Mouse (Mus musculus): ENCODE measurements around the gene Smarcd1. TPM values are rescaled to one million over a fixed set of nuclear protein-coding genes. Genes with fewer than 3 reads are reported as not detected.
"Not testable (repeated sequence)": the region's sequence is repeated elsewhere in the genome, so short reads cannot be mapped to it uniquely, and the experiment has no call there.

Gene Smarcd1
- polyA plus RNA-seq, 1 experiment from 2014 or later: 117 TPM

DNA sequence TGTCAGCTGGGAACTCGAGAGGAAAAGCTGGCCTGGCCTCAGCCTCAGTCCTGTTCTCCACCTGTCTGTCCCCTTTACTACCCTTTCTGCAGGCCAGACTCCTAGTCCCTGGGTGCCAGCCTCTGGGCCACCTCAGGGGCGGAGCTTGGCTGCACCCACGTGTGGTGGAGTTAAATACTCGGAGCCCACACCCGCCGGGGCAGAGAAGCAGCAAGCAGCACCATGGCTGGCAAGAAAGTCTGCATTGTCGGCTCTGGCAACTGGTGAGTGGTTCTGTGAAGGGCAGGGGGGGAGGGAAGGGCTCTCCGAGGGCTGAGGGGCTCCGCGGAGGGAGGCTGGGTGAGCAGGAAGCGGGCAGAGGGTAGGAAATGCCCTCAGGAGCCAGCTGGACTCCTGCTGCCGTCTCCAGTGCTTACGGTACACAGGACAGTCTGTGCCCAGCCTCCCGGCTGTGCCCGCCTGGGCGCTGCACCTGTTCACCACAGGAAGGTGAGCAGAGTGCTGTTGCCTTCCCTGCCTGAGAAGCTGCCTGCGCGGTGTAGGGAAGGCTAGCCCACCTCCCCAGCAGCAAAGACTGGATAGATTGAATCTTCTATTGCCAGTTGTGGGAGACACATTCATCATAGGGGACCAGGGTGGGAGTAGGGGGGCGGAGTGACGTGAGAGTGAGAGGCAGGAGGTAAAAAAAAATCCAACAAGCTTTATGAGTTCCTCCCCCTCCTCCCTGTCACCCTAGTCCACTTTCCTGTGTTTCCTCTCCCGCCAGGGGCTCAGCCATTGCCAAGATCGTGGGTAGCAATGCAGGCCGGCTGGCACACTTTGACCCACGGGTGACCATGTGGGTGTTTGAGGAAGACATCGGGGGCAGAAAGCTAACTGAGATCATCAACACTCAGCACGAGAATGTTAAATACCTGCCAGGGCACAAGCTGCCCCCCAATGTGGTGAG is 15.7 kb downstream of the Smarcd1 start, which contains the start of gene Gpd1:
TSS of gene Gpd1 (plus strand) at position 130 of the 949 bp plus-strand sequence.
- no peaks in the 10 kb centered on the region for H3K27me3 ChIP-seq
- no peak within 1 kb of the TSS for H3K9ac ChIP-seq
- peak within 1 kb of the TSS; percentile 78 for H3K27ac ChIP-seq (replicated peaks)
- peaks cover 55% of the 10 kb centered on the region for H3K36me3 ChIP-seq
- H3K9me3 ChIP-seq: no peaks in the 10 kb centered on the region
- H3K4me2 ChIP-seq: no peak within 1 kb of the TSS
- H3K4me3 ChIP-seq: no peak within 1 kb of the TSS
- peaks cover 43% of the 10 kb centered on the region for H3K4me1 ChIP-seq (replicated peaks)
- WGBS: 65% methylated on average over 26 of the region's 26 CpGs
- ATAC-seq (ENCODE audit: low read depth): no peak

DNA sequence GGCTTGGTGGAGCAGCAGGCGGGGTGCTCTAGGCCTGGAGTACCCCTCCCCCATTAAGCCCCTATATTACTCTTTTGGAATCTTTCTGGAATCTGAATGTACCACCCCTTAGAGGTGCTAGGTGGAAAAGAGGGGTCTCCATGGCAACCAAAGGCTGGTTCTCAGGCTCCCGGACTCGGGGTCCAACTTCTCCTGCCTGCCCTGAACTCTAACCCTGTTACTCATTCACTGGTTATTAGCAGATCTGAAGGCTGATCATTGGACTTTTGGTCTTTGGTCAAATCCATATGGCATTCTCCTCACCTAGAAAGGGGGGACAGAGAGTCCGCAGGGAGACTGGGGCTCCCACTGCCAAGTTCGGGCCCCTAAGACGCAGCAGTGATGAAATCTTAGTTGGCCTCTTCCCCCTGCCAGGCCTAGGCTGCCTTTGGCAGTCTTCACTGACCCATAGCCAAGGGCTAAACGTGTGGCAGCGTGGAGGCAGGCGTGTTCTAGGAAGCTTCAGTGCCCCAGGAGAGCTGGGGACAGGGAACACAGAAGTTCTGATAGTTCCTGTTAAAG is 16.6 kb downstream of the Smarcd1 start:
- peaks cover 55% of the 10 kb centered on the region for H3K36me3 ChIP-seq
- no peak for ATAC-seq (ENCODE audit: low read depth)

DNA sequence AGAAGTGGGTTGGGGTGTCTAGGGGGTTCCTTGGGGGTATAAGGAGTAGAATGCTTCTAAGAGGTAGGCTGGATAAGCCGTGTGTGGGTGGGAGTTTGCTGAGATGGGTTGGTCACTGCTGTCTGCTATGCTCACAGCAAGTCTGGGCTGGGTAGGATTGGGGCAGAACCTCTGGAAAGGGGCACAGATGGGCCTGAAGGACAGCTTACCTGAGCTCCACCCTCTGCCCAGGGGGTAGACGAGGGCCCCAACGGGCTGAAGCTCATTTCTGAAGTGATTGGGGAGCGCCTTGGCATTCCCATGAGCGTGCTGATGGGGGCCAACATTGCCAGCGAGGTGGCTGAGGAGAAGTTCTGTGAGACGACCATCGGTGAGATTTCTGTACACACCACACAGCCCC is 17.9 kb downstream of the Smarcd1 start:
- 85% methylated on average over 8 of the region's 8 CpGs for WGBS
- no peak overlapping the region for H3K4me3 ChIP-seq
- H3K27me3 ChIP-seq: no peaks in the 10 kb centered on the region
- no peak overlapping the region for H3K9ac ChIP-seq
- H3K36me3 ChIP-seq: peaks cover 47% of the 10 kb centered on the region
- H3K4me2 ChIP-seq: no peak overlapping the region
- no peak for ATAC-seq (ENCODE audit: low read depth)
- H3K27ac ChIP-seq (replicated peaks): no peak overlapping the region
- H3K9me3 ChIP-seq: no peaks in the 10 kb centered on the region
- H3K4me1 ChIP-seq (replicated peaks): peaks cover 54% of the 10 kb centered on the region

More for the DNA sequence above, 16.6 kb downstream of the Smarcd1 start:
- H3K9me3 ChIP-seq: no peaks in the 10 kb centered on the region
- H3K27me3 ChIP-seq: no peaks in the 10 kb centered on the region
- H3K4me1 ChIP-seq (replicated peaks): peaks cover 42% of the 10 kb centered on the region
- 86% methylated on average over 9 of the region's 9 CpGs for WGBS
- no peak overlapping the region for H3K4me2 ChIP-seq
- no peak overlapping the region for H3K27ac ChIP-seq (replicated peaks)
- H3K9ac ChIP-seq: no peak overlapping the region
- no peak overlapping the region for H3K4me3 ChIP-seq

DNA sequence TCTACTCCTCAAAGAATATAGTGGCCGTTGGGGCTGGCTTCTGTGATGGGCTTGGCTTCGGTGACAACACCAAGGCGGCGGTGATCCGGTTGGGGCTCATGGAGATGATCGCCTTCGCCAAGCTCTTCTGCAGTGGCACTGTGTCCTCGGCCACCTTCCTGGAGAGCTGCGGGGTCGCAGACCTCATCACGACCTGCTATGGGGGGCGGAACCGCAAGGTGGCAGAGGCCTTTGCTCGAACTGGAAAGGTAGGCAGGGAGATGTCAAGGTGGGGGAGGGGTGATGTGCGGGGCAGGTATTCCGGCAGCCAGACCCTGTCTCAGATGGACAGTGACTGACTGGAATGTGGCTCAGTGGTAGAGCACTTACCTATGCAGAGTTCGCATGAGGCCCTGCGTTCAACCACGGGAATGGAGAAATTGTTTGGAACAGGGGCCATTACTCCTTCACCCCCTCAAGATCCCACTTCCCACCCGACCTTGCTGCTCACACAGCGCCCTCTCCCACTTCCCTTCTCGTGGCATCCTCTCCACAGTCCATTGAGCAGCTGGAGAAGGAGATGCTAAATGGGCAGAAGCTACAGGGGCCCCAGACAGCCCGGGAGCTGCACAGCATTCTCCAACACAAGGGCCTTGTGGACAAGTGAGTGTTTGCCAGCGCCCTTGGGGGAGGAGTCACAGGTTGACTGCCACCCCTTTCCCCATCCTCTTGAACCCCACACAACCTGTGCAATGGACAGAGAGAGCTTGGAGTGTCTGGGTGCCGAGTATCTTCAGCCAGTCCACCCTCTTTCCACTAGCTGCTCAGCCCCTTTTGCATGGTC is 20.2 kb downstream of the Smarcd1 start:
- peaks cover 46% of the 10 kb centered on the region for H3K4me1 ChIP-seq (replicated peaks)
- peaks cover 42% of the 10 kb centered on the region for H3K36me3 ChIP-seq
- ATAC-seq (ENCODE audit: low read depth): no peak
- H3K9me3 ChIP-seq: no peaks in the 10 kb centered on the region
- H3K9ac ChIP-seq: no peak overlapping the region
- no peak overlapping the region for H3K27ac ChIP-seq (replicated peaks)
- WGBS: 86% methylated on average over 25 of the region's 25 CpGs
- H3K4me2 ChIP-seq: no peak overlapping the region
- H3K4me3 ChIP-seq: no peak overlapping the region
- H3K27me3 ChIP-seq: no peaks in the 10 kb centered on the region

DNA sequence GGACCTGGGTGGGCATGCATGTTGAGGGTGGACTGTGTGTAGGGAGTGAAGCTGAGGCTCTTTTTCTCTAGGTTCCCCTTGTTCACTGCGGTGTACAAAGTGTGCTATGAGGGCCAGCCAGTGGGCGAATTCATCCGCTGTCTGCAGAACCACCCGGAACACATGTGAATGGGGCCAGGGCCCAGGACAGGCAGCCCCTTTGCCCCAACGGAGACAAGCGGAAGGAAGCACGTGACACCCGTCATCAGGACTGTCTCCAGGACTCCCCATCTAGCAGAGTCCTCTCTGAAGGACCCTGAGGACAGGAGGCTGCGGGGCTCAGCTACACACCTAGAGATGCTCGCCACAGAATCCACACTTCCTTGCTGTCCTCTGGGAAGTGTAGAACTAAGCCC is 21.2 kb downstream of the Smarcd1 start:
- no peak overlapping the region for H3K9ac ChIP-seq
- H3K36me3 ChIP-seq: peaks cover 50% of the 10 kb centered on the region
- no peaks in the 10 kb centered on the region for H3K27me3 ChIP-seq
- ATAC-seq (ENCODE audit: low read depth): no peak
- peak overlapping the region; percentile 64 for H3K27ac ChIP-seq (replicated peaks)
- H3K4me1 ChIP-seq (replicated peaks): peaks cover 42% of the 10 kb centered on the region
- no peaks in the 10 kb centered on the region for H3K9me3 ChIP-seq
- 72% methylated on average over 10 of the region's 10 CpGs for WGBS
- H3K4me2 ChIP-seq: no peak overlapping the region
- no peak overlapping the region for H3K4me3 ChIP-seq

DNA sequence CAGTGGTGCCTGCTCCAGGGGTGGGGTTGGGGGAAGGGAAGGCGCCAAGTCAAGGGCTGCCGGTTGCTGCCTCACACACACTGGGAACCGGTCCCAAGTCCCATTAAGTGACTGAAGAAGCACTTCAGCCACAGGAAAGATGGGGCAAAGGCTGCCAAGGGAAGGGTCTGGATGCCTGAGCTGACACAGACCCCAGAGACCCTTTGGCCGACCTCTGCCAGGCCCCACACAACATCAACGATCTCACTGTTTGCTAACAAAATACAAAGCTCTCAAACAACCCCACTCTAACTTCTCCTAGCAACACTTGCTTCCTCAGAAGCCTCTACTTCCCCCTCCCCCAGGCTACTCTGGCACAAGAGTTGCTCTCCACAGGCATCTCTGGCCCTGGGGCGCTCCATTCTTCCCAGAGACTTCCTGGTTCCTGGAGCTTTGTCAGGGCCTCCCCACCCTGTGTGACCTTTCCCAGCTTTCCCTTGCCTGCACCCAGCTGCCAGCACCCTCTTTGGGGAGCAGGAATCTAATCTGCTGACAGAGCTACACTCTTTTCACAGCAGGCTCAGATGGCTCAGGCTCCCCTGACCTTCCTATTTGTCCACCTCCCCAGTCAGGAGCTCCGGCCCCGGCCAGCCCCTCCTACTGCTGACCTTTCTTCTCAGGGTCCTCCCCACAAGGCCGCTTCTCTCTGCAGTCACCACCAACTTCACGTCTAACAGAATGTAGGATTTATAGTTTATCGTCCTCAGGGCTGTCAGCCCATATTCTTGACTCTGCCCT is 21.8 kb downstream of the Smarcd1 start:
- Histone ChIP-seq H3K27ac (replicated peaks) (peak overlapping the region; percentile 64), H3K9me3 (no peaks in the 10 kb centered on the region), H3K4me2 (peak overlapping the region; percentile 58; the same call in 1 of the 2 replicates), H3K9ac (peak overlapping the region; percentile 47), H3K4me1 (replicated peaks) (peaks cover 39% of the 10 kb centered on the region), H3K4me3 (no peak overlapping the region), H3K27me3 (no peaks in the 10 kb centered on the region), H3K36me3 (peaks cover 55% of the 10 kb centered on the region)
- WGBS: 19% methylated on average over 11 of the region's 11 CpGs
- ATAC-seq (ENCODE audit: low read depth): no peak

DNA sequence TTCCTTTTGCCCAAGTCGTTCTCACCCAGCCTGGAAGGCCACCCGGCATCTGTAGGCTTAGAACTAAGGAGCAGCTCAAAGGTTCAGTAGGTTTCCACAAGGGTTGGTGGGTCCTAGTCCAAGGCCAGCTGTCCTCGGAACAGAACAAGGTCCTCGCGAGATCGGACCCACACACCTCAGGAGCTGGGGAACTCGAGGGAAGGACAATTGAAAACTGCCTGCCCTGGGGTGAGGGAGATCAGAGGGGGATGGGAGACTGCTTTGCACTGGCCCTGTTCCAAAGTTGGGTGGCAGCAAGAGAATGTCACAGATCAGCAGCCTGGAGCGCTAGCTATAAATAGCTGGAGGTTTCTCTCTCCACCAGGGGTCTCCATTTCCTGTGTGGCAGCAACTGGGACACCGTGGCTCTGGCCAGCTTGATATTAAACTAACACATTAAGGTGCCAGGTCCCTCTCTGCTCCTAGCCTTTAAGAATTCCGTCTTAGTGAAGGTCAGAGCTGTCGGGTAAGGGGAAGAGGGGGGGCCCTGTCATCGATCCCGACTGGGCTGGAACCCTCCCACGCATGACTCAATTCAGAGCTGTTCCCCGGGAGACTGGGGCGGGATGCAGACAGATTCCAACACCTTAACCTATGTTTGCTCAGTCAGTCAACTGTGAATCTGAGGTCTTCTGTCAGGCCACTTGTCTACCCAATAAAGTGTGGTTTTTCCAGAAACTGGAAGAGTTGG is 22.5 kb downstream of the Smarcd1 start:
- 10% methylated on average over 16 of the region's 16 CpGs for WGBS
- ATAC-seq (ENCODE audit: low read depth): peak; percentile 20
- H3K36me3 ChIP-seq: peaks cover 57% of the 10 kb centered on the region
- H3K27ac ChIP-seq (replicated peaks): peak overlapping the region; percentile 64
- peak overlapping the region; percentile 98 for H3K4me3 ChIP-seq
- H3K4me1 ChIP-seq (replicated peaks): peaks cover 39% of the 10 kb centered on the region
- H3K9ac ChIP-seq: peak overlapping the region; percentile 74
- H3K4me2 ChIP-seq: peak overlapping the region; percentile 58
- H3K27me3 ChIP-seq: no peaks in the 10 kb centered on the region
- no peaks in the 10 kb centered on the region for H3K9me3 ChIP-seq

DNA sequence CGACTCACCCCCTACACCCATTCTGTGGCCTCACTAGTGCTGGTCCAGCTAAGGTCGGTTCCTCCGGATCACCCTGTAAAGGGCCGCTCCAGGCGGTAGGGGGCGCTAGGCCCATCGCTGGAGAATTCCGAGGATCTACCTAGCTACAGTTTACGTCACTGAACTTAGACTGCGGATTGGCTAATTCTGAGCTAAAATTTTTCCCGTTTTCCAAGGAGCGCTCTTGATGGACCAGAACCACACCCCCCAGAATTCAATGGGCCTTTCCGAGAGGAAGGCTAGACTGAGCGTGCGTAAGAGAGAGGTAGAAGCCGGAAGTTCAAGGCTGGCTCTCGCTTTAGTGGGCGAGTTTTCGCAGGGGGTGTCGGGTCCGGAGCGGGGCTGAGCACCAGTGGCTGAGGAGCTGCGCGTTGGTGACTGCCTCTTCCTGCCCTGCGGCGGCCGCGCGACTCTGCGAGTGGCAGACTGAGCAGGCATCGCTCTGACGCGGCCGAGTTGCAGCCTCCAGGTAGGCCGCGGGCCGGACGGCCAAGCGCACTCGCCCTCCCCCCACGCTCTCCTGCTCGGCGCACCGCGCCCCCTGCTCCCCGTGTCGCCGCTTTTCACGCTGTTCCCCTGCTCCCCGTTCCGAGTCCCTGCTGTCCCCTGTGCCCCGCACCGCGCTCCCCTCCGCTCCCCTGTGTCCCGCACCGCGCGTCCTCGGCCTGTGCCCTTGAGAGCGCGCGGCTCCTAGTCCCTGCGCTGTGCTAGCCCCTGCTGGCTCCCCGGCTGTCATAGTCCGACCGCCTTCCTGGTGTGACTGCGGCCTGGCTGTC is 23.6 kb downstream of the Smarcd1 start, which contains the start of gene Cox14:
TSS of gene Cox14 (plus strand) at position 278 of the 815 bp plus-strand sequence.
- H3K36me3 ChIP-seq: peaks cover 61% of the 10 kb centered on the region
- peak within 1 kb of the TSS; percentile 93 for H3K27ac ChIP-seq (replicated peaks)
- peak within 1 kb of the TSS; percentile 98 for H3K4me3 ChIP-seq
- peak within 1 kb of the TSS; percentile 86 for H3K4me2 ChIP-seq
- ATAC-seq (ENCODE audit: low read depth): peak; percentile 94
- no peaks in the 10 kb centered on the region for H3K27me3 ChIP-seq
- WGBS: under 1% methylated on average over 62 of the region's 68 CpGs
- no peaks in the 10 kb centered on the region for H3K9me3 ChIP-seq
- peak within 1 kb of the TSS; percentile 95 for H3K9ac ChIP-seq
- H3K4me1 ChIP-seq (replicated peaks): peaks cover 39% of the 10 kb centered on the region

DNA sequence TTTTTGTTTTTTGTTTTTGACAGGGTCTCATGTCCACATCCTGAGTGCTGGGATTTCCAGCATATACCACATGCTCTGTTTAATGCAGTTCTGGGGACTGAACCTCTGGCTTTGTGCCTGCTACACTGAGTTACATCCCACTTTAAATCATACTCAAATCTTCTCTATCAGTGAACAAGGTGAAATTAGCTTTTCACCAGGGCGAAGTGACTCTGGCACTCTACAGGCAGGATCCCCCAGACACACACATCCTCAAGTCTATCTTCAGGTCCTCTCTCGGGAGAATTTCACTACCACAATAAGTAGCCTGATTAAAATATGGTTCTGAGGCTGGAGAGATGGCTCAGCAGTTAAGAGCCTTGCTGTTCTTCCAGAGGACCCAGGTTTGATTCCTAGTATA is 24.6 kb downstream of the Smarcd1 start:
- ATAC-seq (ENCODE audit: low read depth): no peak
- H3K27me3 ChIP-seq: no peaks in the 10 kb centered on the region
- H3K9me3 ChIP-seq: no peaks in the 10 kb centered on the region
- H3K27ac ChIP-seq (replicated peaks): peak overlapping the region; percentile 93; the same call in 1 of the 2 replicates
- peak overlapping the region; percentile 95 for H3K9ac ChIP-seq
- WGBS: 73% methylated on average over 2 of the region's 2 CpGs
- H3K4me2 ChIP-seq: peak overlapping the region; percentile 86
- H3K36me3 ChIP-seq: peaks cover 57% of the 10 kb centered on the region
- H3K4me3 ChIP-seq: peak overlapping the region; percentile 98
- peaks cover 39% of the 10 kb centered on the region for H3K4me1 ChIP-seq (replicated peaks)

DNA sequence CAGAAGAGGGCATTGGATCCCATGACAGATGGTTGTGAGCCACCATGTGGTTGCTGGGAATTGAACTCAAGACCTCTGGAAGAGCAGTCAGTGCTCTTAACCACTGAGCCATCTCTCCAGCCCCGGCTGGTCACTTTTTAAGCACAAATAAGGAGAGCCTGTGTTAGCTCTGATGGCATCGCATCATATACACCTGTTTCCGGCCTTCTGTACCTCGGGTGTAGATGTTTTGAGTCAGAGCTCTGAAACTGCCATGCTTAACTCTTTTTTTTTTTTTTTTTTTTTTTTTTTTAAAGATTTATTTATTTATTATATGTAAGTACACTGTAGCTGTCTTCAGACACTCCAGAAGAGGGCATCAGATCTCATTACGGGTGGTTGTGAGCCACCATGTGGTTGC is 25.1 kb downstream of the Smarcd1 start:
- not testable (repeated sequence) for ATAC-seq (ENCODE audit: low read depth); H3K9ac ChIP-seq; H3K4me3 ChIP-seq; H3K27ac ChIP-seq (replicated peaks); H3K27me3 ChIP-seq; H3K9me3 ChIP-seq
- 94% methylated on average over 4 of the region's 5 CpGs for WGBS
- peaks cover 39% of the 10 kb centered on the region for H3K4me1 ChIP-seq (replicated peaks)
- H3K4me2 ChIP-seq: peak overlapping the region; percentile 86
- peaks cover 55% of the 10 kb centered on the region for H3K36me3 ChIP-seq

Measured in neural tube, embryonic 13.5 days (tissue).